Mouse (Mus musculus) gastrocnemius, adult 2 months (tissue): Measurements from ENCODE around the gene Cyp4a12a. TPM values are rescaled to one million over a fixed set of nuclear protein-coding genes. Genes with fewer than 3 reads are reported as not detected.
"Not testable (repeated sequence)": the region's sequence is repeated elsewhere in the genome, so short reads cannot be mapped to it uniquely, and the experiment has no call there.

ENCODE experiments used
- DNase-seq: peaks from one replicate; pipeline ENCODE4 v3.0.0; 2022
- H3K27ac ChIP-seq: fragments of 200-600 bp; 2 replicates; pipeline ENCODE4 v1.8.1; 2022; ENCODE audit warnings: mild to moderate bottlenecking
- H3K4me3 ChIP-seq: fragments of 200-600 bp; 2 replicates; pipeline ENCODE4 v1.8.1; 2022; ENCODE audit warnings: mild to moderate bottlenecking, moderate library complexity
- CTCF ChIP-seq: fragments of 200-600 bp; IDR thresholded peaks from 2 replicates; pipeline ENCODE4 v1.8.1; 2022; ENCODE audit warnings: antibody characterized with exemption, mild to moderate bottlenecking, moderate library complexity
- intact Hi-C: fragments of 180-260 bp; cut with DNase I; formaldehyde crosslinking; loops from one replicate; pipeline ENCODE4 v1.15.1; 2025
- long read RNA-seq, 2 experiments: library from polyadenylated mRNA; stranded (forward); transcript quantifications; one replicate each; pipeline ENCODE4 v2.0.0; 2021
- total RNA-seq, 2 experiments: library from RNA; stranded (reverse); gene quantifications; 2 replicates each; pipeline ENCODE4 v1.2.3; 2021

Gene Cyp4a12a
- not detected for total RNA-seq
- long read RNA-seq, experiment 1, result 0 reads
- long read RNA-seq, experiment 2, result 0 reads

GRCm38 (mm10) chr4:115298746-115299145 is at the start of gene Cyp4a12a:
TSS of gene Cyp4a12a (plus strand) at chr4:115299046.
- H3K27ac ChIP-seq, DNase-seq, intact Hi-C loops, H3K4me3 ChIP-seq: not testable (repeated sequence)

- H3K27ac ChIP-seq, intact Hi-C loops, H3K4me3 ChIP-seq, DNase-seq: not testable (repeated sequence)
Measured at GRCm38 (mm10) chr4:115264687-115265569, 33.9 kb upstream of the Cyp4a12a start.

- intact Hi-C loops, DNase-seq, H3K4me3 ChIP-seq, H3K27ac ChIP-seq: not testable (repeated sequence)
Measured at GRCm38 (mm10) chr4:115278215-115278982, 20.4 kb upstream of the Cyp4a12a start.

- DNase-seq, result no peak
Measured at GRCm38 (mm10) chr4:115280342-115280741, 18.5 kb upstream of the Cyp4a12a start.

GRCm38 (mm10) chr4:115280779-115281178 is 18.1 kb upstream of the Cyp4a12a start:
- H3K27ac ChIP-seq, DNase-seq, intact Hi-C loops, H3K4me3 ChIP-seq: not testable (repeated sequence)

More at GRCm38 (mm10) chr4:115280342-115280741, 18.5 kb upstream of the Cyp4a12a start:
- intact Hi-C loops, result no loop called here
- H3K27ac ChIP-seq, result no peak overlapping the region
- no peak for TF ChIP-seq CTCF
- H3K4me3 ChIP-seq, result no peak overlapping the region

- intact Hi-C loops, H3K4me3 ChIP-seq, H3K27ac ChIP-seq, DNase-seq: not testable (repeated sequence)
Measured at GRCm38 (mm10) chr4:115281231-115281767, 17.5 kb upstream of the Cyp4a12a start.

- intact Hi-C loops, DNase-seq: not testable (repeated sequence)
Measured at GRCm38 (mm10) chr4:115325722-115326121, 26.9 kb downstream of the Cyp4a12a start.

GRCm38 (mm10) chr4:115365624-115366023 is 66.8 kb downstream of the Cyp4a12a start:
- intact Hi-C loops, DNase-seq, H3K27ac ChIP-seq, H3K4me3 ChIP-seq: not testable (repeated sequence)

More at GRCm38 (mm10) chr4:115325722-115326121, 26.9 kb downstream of the Cyp4a12a start:
- H3K4me3 ChIP-seq, H3K27ac ChIP-seq: not testable (repeated sequence)

- DNase-seq, H3K4me3 ChIP-seq, H3K27ac ChIP-seq, intact Hi-C loops: not testable (repeated sequence)
- peak; percentile 16; the same call in 1 of the 2 replicates for TF ChIP-seq CTCF
Measured at GRCm38 (mm10) chr4:115368067-115368466, 69.2 kb downstream of the Cyp4a12a start.

Other genes starting within 250 kb of the Cyp4a12a start
- 1 to 10 TPM in 1 of 2 experiments, under 1 TPM in 1; 0.94 to 1.7 TPM for gene Tal1, start 242.6 kb upstream of the Cyp4a12a start, total RNA-seq
- not detected for gene Pdzk1ip1, start 210.3 kb upstream of the Cyp4a12a start, total RNA-seq
- gene Cyp4x1, start 164.8 kb upstream of the Cyp4a12a start, total RNA-seq, result not detected
- gene Cyp4a29, start 57.0 kb upstream of the Cyp4a12a start, total RNA-seq, result not detected
- gene Cyp4a12b, start 112.6 kb downstream of the Cyp4a12a start, total RNA-seq, result not detected
- gene Cyp4a30b, start 153.6 kb downstream of the Cyp4a12a start, total RNA-seq, result not detected
- gene Cyp4a14, start 197.1 kb downstream of the Cyp4a12a start, total RNA-seq, result not detected
- gene Cyp4a10, start 219.2 kb downstream of the Cyp4a12a start, total RNA-seq, result not detected